Comparison of ENCODE assay signal across 7 mouse cellular contexts in the genomic region with DNA sequence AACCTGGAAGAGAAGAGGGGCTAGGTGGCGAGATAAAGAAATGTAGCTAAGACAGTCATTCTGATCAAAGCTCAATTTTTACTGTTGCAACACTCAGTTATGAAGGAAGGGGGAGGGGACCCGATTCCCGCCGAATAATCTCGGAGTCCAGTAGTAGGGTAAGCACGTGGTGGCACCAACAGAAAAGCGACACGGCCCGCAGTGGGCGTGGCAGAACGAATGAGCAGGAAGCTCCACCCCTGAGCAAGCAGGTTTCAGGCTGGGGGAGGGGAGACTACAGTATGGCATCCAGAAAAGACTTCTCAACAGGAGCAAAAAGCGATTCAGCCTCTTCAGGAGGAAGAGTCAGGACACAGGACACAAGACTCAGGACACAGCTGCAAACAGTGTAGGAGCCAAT. TPM values are rescaled to one million over a fixed set of nuclear protein-coding genes. Genes with fewer than 3 reads are reported as not detected.
"Had no signal": no experiment of that assay in that cellular context is flagged by ENCODE, and none has a peak within 500 bp of the region (broad histone marks: within the 10 kb centered on the region; RNA-seq: fewer than 3 reads in every experiment).

No protein-coding gene starts in this region.

RNA-seq across cellular contexts. Expression of a gene that starts 23.1 kb away (rescaled TPM):
- polyA plus RNA-seq: liver, adult 2 months; liver, embryonic 11.5 days; liver, embryonic 12.5 days; liver, embryonic 13.5 days; liver, embryonic 14.5 days; liver, postnatal 0 days; macrophage had no signal
